Mouse (Mus musculus) mature B cell (primary cell): ENCODE measurements around the gene Cox8b.

Experiments
- in situ Hi-C: fragments of 300-500 bp; cut with MboI; formaldehyde crosslinking; loops from 2 replicates; pipeline ENCODE4 v1.14.3; 2019

The Cox8b gene

DNA sequence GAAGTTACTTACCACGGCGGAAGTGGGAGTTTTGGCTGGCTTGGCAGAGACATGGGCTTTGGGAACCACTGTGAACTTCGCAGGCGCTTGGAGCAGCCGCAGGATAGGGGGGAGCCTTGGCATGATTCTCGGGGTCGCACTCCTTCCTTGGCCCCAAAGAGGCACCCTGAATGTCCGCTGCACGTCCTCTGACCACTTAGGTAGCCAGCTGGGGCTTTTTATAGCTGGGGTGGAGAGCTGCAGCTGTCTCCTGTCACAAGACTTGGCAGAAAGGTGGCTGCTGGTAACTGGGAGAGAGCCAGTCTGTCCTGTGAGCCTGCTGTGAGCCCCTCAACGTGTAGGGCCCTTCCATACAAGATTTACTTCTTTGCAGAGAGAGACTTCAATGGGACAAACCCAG, at the start of gene Cox8b:
Cox8b (minus strand) TSS at position 227 of the 400 bp plus-strand sequence.
- in situ Hi-C loops = loop anchor here (5.0 kb wide), 2 partner anchors 53 to 147 kb away; partner anchors contain the start of genes Odf3 and Scgb1c1

DNA sequence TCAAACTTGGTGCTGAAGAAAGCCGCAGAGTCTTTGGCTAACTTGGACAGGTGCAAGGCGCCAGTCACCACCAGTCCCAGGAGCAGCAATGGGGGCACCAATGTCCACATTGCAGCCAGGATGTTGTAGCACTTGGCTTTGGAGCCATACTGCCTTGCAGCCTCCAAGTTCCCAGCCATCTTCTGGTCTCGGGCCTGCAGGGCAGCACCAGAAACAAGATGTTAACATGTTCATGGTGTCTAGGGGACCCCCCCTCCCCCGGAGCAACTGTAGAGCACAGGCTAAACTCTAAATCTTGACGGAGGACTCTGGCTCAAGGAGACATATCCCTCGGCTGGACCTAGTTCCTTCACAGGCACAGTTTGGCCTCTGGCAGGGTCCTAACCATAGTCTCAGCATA, 49.0 kb upstream of the Cox8b start:
- in situ Hi-C loops = no loop called here

DNA sequence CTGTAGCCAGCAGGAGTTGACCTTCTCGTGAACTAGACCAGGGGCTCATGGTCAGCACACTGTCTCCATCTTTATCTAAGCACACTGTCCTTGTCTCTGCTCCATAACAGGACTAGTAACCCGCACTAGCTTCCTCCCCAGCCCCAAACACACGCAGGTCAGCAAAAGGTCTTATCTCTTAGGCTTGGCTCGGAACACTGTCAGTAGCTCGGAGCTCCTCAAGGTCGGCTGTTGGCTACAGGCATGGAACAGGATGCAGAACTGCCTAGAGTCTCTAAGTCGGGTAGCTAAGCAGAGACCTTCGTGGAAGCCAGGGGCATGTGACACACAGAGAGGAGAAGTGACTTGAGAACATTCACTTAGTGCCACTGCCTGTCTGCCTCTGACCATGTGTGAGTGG, 47.9 kb upstream of the Cox8b start:
- in situ Hi-C loops = no loop called here

DNA sequence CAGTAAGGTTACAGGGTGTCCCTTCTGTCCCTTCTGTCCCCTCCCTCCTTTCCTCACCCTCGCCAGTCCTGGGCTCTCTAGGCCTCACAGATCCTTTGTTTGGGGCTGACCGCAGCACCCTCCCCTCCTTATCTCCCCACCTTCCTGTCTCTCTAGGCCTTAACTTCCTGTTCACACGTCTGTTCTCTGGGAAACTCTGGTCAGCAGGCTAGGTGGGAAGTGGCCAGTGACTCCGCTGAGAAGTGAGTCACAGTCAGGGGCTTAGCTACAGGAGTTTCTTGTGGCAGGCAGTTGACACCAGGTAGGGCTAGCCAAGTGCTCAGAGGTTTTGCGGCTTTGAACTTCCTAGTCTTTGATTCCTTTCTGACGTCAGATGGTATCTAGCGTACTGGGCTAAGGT, 46.7 kb upstream of the Cox8b start:
- in situ Hi-C loops = no loop called here

DNA sequence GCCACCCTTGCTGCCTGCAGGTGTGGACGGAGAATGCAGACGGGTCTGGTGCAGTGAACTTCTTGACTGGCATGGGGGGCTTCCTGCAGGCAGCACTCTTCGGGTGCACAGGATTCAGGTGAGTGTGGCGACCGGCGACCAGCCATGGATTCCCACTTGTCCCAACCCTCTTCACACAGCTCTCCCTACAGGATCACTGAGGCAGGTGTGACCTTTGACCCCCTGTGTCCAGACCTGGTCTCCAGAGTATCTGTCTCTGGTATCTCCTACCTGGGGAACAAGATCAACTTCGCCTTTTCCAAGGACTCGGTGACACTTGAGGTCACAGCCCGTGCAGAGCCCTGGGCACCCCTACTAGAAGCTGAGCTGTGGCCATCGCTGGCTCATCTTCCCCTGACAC, 46.1 kb upstream of the Cox8b start:
- in situ Hi-C loops = no loop called here

DNA sequence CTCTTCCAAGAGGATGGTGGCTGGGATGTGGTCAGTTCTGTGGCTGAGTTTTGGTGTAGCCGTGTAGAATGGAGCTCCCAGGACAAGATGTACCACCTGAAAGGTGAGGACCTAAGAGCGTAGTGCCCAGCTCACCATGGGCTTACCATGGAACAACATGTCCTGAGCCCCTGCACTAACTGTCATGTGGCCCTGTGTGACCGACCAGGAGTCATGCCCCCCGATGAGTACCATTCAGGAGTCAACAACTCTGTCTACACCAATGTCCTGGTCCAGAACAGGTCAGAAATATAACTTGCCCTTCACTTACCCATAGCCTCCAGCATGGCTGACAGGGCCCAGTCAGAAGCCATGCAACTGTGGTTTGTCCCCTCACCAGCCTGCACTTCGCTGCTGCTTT, 45.0 kb upstream of the Cox8b start:
- in situ Hi-C loops = no loop called here

DNA sequence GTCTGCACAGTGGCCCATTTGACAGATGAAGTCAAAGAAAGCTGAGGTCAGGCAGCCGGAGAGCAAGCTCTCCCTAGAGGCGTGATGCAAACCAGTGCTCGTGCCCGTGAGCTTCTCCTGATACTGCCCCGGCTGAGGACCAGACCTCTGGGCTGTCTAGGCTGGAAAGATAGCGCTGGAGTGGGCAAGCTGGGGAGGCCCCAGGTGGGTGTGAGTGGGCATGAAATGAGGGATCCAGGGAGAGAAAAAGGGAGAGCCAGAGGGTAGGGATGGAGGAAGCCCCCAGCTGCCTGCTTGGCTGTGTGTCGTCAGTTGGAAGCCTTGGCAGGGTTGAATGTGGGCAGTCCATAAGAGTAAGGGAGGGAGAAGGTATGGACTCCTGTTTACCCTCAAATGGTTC, 44.0 kb upstream of the Cox8b start:
- in situ Hi-C loops = no loop called here

DNA sequence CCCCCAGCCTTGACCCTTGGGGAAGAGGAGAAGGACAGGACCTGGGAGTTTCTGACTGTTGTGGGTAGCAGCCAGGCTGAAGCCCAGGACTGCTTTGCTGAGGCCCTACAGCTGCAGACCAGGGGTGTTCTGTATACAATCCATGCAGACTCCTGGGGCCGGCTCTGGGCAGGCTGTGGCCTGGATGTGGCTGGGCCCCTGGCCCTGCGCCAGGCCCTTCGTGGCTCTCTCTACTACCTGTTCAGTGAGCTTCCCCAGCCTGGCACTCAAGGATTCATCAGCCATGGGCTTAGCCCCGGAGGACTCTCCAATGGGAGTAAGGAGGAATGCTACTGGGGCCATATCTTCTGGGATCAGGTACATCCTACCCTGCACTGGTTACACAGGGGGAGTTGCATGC, 43.1 kb upstream of the Cox8b start:
- in situ Hi-C loops = no loop called here

DNA sequence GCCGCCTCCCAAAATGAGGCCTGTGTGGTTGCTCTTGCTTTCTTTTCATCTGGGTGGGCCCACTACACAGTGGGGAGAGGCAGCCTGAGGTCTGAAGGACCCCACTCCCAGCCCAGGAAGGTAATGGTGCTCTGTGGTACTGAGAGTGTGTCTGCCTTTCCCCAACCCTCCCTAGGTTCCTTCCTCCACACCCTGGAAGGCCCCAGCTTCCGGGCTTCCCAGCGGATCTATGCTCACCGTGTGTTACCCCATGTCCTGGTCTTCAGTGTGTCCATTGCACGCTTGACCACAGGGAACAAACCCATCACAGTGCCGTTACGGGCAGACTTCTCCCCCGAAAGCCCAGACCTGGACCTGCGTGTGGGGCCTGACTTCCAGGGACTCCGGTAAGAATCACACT, 42.6 kb upstream of the Cox8b start:
- in situ Hi-C loops = no loop called here

DNA sequence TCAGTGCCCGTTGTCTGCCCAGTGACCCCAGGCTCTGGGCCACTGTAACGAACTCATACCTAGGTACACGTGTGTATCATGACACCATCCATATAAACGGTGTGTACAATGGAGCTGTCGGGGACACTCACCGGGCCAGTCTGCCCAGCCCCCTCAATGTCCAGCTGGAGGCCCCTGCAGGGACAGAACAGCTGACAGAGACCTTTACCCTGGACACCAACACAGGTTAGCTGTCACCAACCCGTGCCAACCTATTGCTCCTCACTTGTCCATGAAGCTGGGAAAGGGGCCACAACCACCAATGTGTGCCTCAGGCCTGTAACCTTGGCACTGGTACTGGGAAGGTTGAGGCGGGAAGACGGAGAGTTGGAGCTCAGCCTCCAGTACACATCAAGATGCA, 42.1 kb upstream of the Cox8b start:
- in situ Hi-C loops = no loop called here

DNA sequence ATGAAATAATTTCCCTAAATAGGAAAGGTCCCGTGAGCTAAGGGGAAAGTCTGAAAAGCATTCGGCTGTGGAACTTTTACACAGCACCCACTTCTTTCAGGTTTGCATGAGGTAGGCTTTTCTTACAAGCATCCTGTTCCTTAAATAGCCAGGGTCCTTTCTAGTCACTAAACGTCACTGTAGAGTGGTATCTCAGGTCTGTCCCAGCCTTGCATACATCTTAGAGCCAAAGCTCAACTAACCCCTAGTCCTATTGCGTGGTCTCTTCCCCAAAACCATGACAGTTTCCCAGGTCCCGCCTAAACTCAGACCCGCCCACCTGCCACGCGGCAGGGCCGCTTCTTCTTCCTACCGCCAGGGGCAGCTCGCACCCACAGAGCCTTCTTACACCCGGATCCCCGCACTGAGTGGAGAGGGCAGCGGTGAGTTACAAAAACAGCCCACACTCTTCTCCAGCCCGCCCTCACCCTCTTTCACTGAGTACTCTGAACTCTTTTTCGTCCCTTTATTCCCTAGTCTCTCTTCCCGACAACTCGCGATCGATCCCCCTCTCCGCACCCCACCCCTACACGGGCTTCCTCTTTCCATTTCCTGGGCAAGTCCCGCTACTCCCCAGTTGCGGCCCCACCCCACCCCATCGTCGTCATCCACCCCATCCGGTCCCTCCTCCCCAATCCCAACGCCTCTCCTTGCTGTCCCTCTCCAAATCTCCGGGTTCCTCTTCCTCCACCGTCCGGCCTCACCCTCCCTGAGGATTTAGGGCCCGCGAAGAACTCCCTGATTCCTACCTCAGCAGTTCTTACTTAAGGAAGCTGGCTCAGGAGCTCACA, 41.2 kb upstream of the Cox8b start, which contains the start of gene Pgghg:
Pgghg (plus strand) TSS at position 170 of the 830 bp plus-strand sequence.
- in situ Hi-C loops = no loop called here

DNA sequence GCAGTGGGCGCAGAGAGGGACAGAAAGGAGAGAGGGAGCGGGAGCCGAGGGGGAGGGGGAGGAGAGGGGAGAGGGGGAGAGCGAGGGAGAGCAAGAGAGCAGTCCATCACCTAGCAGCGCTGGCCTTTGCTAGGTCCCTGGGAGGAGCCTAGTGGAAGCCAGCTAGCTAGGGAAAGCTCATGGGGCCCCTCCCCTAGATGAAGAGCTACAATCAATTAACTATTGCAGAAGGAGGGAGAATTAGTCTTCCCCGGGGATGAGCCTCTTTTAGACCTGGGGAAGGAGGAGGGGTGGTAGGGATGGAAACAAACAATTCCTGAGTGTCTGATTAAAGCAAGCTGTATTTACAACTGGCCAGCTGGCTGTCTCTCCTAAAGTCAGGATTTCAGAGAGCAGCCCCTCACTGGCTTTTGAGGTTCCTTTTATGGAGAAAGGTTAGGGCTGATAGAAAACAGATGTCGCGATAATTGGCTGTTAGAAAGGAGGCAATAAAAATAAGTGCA, 39.5 kb upstream of the Cox8b start:
- in situ Hi-C loops = no loop called here

DNA sequence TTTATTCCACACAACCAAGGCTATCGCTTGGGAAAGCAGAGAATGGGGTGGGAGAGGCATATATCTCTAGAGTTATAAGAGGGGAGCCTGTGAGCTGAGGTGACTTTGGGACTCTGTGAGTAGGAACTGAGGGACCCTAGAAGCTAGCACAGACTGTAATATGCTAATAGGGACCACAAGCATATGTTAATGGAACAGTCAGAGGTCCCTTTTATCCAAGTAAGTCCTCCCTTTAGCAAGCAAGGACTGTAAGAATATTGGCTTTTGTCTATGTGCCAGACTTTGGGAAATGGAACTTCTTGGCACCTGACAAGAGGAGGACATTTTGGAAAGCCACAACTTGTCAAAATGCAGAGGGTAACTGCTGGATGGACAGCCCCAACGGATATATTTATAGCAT, 38.6 kb upstream of the Cox8b start:
- in situ Hi-C loops = no loop called here

DNA sequence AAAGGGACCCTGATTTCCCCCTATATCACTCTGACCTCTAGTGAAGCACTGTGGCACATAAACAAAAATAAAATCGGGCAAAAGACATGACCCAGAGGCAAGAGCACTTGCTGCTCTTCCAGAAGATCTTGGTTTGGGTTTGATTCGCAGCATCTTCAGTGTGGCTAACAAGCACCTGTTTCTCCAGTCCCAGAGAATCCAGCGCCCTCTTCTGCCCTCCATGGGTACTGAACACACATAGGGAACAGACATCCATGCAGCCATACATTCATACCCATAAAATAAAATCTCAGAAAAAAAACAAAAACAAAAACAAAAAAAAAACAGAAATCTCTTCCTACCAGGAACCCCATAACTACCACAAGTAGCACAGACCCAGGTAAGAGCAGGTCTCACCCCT, 38.2 kb upstream of the Cox8b start:
- in situ Hi-C loops = no loop called here

DNA sequence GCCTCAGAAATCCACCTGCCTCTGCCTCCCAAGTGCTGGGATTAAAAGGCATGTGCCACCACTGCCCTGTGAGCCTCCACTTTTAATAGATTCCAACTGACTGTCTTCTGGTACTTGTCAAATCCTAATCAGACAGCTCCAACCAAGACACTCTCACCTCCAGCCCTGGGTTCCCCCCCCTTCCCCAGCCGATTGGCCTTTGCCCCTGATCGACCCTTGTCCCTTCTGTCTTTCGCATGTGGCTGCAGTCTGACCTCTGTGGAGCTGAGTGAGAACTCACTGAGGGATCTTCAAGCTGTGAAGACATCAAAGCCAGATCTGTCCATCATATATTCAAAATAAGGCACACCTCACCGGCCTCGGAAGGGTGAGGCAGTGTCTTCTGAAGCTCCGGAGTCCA, 26.9 kb upstream of the Cox8b start:
- in situ Hi-C loops = no loop called here

DNA sequence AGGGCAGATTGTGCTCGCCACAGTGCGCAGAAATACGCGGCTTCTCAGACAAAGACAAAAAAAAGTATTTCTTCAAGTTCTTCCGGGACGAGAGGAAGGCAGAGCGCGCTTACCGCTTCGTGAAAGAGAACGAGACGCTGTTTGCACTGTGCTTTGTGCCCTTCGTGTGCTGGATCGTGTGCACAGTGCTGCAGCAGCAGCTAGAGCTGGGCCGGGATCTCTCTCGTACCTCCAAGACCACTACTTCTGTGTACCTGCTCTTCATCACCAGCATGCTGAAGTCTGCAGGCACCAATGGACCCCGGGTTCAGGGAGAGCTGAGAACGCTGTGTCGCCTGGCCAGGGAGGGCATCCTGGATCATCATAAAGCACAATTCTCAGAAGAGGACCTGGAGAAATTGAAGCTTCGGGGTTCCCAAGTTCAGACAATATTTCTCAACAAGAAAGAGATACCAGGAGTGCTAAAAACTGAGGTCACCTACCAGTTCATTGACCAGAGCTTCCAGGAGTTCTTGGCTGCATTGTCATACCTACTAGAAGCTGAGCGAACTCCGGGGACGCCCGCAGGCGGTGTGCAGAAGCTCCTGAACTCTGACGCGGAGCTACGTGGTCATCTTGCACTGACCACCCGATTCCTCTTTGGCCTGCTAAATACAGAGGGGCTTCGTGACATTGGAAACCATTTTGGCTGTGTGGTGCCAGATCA, 23.0 kb upstream of the Cox8b start:
- in situ Hi-C loops = no loop called here

DNA sequence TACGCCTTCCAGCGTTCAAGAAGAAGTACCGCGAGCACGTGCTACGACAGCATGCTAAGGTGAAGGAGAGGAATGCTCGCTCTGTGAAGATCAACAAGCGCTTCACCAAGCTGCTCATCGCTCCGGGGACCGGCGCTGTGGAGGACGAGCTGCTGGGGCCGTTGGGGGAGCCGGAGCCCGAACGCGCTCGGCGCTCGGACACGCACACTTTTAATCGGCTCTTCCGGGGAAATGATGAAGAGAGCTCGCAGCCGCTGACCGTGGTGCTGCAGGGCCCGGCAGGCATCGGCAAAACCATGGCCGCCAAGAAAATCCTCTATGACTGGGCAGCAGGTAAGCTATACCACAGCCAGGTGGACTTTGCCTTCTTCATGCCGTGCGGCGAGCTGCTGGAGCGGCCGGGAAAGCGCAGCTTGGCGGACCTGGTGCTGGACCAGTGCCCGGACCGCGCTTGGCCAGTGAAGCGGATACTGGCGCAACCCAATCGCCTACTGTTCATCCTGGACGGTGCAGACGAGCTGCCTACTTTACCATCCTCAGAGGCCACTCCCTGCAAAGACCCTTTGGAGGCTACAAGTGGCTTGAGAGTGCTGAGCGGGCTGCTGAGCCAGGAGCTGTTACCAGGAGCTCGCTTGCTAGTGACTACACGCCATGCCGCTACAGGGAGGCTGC, 22.3 kb upstream of the Cox8b start:
- in situ Hi-C loops = no loop called here

DNA sequence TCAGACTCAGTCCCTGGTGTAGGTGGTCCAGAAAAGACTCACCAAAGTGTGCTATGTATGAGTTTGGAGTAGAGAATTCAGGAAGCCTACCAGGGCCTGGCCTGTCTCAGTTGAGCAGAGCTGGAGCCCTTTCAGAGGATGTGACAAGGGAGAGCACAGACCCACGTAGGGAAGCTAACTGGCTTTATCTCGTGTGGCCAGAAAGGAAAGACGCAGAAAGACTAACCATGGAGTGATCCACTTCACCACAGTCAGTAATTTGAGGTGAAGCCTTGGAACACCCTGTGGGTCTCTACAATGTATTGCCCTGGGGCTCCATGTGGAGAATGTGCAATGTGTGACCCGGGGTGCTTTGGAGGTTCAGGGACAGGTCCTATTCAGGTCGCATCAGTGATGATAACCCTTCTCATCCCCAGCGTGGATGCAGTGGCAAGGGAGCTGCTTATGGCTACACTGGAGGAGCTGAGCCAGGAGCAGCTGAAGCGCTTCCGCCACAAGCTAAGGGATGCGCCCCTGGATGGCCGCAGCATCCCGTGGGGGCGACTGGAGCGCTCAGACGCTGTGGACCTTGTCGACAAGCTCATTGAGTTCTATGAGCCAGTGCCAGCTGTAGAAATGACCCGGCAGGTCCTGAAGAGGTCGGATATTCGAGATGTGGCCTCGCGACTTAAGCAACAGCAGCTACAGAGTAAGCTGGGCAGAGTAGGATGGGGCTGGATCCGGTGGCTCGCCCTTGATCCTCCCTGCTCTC, 21.2 kb upstream of the Cox8b start:
- in situ Hi-C loops = no loop called here

DNA sequence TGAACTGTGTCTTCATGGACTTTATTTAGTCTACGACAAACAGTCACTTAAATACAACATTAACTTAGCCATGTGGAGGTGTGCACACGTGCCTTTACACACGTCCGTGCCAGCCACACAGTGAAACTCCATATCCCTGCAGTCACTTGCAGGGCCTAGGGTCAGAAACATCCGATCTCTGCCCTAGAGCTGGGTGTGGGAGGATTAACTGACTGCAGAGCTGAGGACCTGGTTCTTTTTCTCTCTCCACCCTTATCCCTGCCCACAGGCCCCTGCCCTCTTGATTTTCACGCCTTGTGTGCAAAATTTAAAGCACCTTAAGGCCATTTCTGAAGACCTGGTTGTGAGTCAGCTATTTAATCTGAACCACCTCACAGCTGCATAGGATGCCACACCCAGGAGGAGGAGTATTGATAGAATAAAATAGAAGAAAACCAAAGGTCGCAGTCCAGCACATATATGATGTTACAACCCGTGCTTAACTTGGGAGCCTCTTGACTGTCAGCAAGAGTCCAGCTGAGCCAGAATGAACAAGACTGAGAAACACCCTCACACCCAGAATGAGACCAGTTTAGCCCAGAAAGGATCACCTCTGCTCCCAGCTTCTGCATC, 20.3 kb upstream of the Cox8b start, which contains the start of gene Nlrp6:
Nlrp6 (plus strand) TSS at position 485 of the 612 bp plus-strand sequence.
- in situ Hi-C loops = no loop called here

DNA sequence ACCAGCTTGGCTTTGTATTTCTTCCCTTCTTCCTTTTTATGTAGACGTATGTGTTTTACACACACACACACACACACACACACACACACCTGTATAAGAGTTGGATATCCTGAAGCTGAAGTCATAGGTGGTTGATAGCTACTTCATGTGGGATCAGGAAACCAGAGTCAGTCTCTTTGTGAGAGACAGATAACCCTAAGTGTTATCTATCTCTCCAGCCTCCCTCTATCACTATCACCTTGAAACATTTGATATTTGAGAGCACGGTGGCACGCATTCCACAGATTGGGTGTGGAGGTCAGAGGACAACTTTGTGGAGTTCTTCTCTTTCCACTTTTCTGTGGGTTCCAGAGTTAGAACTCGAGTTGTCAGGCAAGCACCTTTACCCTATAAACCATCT, 19.7 kb upstream of the Cox8b start:
- in situ Hi-C loops = no loop called here

DNA sequence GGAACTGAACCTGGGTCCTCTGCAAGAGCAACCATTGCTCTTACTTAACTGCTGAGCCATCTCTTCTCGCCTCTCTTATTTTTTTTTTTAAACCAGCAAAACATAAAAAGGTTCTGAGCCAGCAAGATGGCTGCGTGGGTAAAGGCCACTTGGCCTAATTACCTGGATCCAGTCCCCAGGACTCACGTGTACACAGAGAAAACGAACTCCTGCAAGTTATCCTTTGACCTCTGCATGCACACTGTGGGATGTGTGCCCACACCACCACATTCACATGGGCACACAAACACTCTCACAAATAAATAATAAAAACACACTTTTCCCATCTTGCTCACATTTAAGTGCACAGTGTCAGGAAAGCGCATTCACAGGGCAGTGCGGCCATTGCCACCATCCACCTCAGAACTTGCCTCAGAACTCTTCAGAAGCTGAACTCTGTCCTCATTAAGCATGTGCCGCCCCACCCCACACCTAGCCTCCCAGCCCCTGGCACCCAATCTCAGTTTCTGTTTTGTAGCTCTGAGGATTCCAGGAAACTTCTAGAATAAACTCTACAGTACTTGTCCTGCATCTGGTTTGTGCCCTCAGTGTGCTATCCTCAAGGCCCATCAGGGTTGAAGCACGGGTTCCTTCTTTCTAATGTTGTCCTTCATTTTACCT, 13.9 kb upstream of the Cox8b start:
- in situ Hi-C loops = no loop called here
